Mouse (Mus musculus) olfactory bulb, adult 2 months (tissue): Measurements from ENCODE around the gene Tpk1.

ENCODE experiments used
- CTCF ChIP-seq: fragments of 200-500 bp; IDR thresholded peaks from 2 replicates; pipeline ENCODE4 v1.5.1; 2012; ENCODE audit warnings: low read depth, mild to moderate bottlenecking, low read length, moderate library complexity; ENCODE audit not compliant: insufficient read depth
- POLR2A ChIP-seq: fragments of 200-500 bp; IDR thresholded peaks from 2 replicates; pipeline ENCODE4 v1.6.1; 2012; ENCODE audit warnings: mild to moderate bottlenecking, low read depth, low read length, moderate library complexity; ENCODE audit not compliant: insufficient read depth

DNA sequence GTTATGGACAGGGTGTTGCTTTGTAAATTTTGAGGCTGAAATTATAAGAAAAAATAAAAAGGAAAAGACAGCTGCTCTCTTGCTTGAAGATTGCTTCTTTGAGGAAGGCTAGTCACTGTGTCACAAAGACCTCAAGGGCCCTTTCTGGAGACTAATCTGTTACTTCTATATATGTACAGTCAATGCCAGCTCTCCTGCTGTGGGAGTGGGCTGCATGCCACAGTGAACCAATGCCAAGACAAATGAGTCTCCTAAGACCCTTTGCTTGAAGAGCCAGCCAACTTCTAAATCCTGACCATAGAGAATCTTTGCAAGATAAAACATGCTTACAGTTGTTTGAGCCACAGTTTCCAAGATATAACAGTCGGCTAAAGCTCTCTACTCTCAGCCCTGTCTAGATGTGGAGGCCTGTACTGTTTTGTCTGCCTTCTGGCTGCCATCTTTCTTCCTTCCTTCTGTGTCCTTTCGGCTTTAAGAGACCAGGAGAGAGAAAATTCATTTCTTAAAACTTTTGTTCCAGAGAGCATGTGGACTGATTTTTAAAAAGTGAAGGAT is 230.0 kb downstream of the Tpk1 start:
- TF ChIP-seq CTCF (no peak), POLR2A (no peak)
